Mouse (Mus musculus): ENCODE measurements at regions not wholly inside any gene's neighbourhood (a gene's known extent, or its start where the extent isn't known, plus 50 kb on each side); places are given as distances from the start of the nearest gene placed in this dataset.
A peak's percentile ranks its signal among the peaks of the same experiment; 100 is the strongest.

DNA sequence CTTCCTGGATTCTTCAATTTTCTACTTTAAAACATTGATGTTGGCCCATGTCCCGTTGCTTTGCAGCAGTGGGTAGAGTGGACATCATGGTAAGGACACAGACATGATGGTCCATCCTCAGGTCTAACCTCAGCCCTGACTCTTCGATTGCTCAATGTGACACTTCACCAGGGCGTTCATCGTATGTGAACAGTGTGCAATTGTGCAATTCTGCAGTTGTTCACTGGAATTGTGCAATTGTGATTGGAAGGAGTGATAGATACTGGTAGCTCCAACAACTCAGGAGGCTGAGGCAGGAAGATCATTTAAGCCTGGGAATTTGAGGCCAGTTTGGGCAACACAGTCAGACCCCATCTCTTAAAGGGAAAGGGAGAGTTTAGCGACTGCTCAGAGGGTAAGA lies 84.9 kb downstream of the Atp1a1 start:
- H3K9ac ChIP-seq (ENCODE audit: low read depth, low read length), result no peak overlapping the region
- peaks cover 32% of the 10 kb centered on the region for H3K4me1 ChIP-seq (replicated peaks; ENCODE audit: insufficient read depth, low read length)
- DNase-seq (ENCODE audit: low spot score) (no peak), ATAC-seq (replicated peaks; ENCODE audit: low FRiP score, low read depth) (no peak)
- H3K4me2 ChIP-seq (ENCODE audit: low read length), result no peak overlapping the region
- WGBS, result 85% methylated on average over 5 of the region's 5 CpGs
- no peaks in the 10 kb centered on the region for H3K9me3 ChIP-seq (replicated peaks; ENCODE audit: low read length)
- no peaks in the 10 kb centered on the region for H3K36me3 ChIP-seq (ENCODE audit: insufficient read depth, low read length)
- no peaks in the 10 kb centered on the region for H3K27me3 ChIP-seq (ENCODE audit: insufficient read depth, low read length)
- H3K27ac ChIP-seq, result peak overlapping the region; percentile 92
- no peak overlapping the region for H3K4me3 ChIP-seq (replicated peaks; ENCODE audit: low read depth, low read length)
- TF ChIP-seq CTCF (IDR thresholded peaks at IDR 0.05; ENCODE audit: low read depth), result no peak

DNA sequence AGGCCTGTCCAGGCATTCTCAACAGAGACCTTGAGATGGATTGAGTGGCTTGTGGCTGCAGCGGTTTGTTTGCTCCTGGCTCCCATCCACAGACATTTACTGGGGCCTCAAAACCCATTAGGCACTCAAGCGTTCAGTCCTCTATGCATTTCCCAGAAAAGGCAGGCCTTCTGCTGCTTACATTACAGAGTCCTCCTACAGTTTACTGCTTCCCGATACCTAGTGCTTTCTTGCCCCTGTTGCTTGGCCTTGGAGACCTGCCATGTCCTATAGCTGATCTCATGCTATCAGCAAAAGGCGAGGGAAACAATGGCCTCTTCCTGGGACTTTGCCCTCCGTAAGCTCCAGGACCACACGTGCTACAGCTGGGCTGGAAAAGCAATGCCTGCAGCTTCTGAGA lies 85.7 kb downstream of the Atp1a1 start:
- peak; percentile 48 for DNase-seq (ENCODE audit: low spot score)
- Histone ChIP-seq H3K4me1 (replicated peaks; ENCODE audit: insufficient read depth, low read length) (peaks cover 36% of the 10 kb centered on the region), H3K27ac (peak overlapping the region; percentile 92), H3K4me3 (replicated peaks; ENCODE audit: low read depth, low read length) (no peak overlapping the region), H3K9ac (ENCODE audit: low read depth, low read length) (no peak overlapping the region), H3K36me3 (ENCODE audit: insufficient read depth, low read length) (no peaks in the 10 kb centered on the region), H3K4me2 (ENCODE audit: low read length) (no peak overlapping the region), H3K9me3 (replicated peaks; ENCODE audit: low read length) (no peaks in the 10 kb centered on the region), H3K27me3 (ENCODE audit: insufficient read depth, low read length) (no peaks in the 10 kb centered on the region)
- no peak for TF ChIP-seq CTCF (IDR thresholded peaks at IDR 0.05; ENCODE audit: low read depth)
- WGBS, result 19% methylated on average over 6 of the region's 6 CpGs
- ATAC-seq (replicated peaks; ENCODE audit: low FRiP score, low read depth), result no peak

DNA sequence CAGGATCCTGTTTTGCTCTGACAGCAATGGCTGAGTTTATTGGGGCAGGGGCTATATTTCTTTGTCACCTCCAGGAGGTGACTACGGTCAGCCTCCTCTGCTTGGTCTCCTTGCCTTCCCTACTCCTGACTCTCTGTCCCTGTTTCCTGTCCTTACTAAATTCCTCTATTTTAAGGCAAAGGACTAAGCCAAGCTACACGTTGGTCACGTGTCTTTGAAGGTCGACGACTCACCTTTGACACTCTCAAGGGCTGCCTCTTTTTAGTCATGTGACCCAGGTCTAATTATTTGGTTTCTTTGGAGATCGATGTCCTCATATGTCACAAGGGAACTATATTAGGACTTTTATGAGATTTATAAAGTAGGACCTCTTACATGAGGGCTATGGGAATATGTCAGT lies 86.9 kb downstream of the Atp1a1 start:
- TF ChIP-seq CTCF (IDR thresholded peaks at IDR 0.05; ENCODE audit: low read depth), result no peak
- DNase-seq (ENCODE audit: low spot score) (no peak), ATAC-seq (replicated peaks; ENCODE audit: low FRiP score, low read depth) (no peak)
- Histone ChIP-seq H3K27ac (peak overlapping the region; percentile 92), H3K9me3 (replicated peaks; ENCODE audit: low read length) (no peaks in the 10 kb centered on the region), H3K4me3 (replicated peaks; ENCODE audit: low read depth, low read length) (no peak overlapping the region), H3K4me1 (replicated peaks; ENCODE audit: insufficient read depth, low read length) (peaks cover 39% of the 10 kb centered on the region), H3K4me2 (ENCODE audit: low read length) (no peak overlapping the region), H3K9ac (ENCODE audit: low read depth, low read length) (no peak overlapping the region), H3K36me3 (ENCODE audit: insufficient read depth, low read length) (no peaks in the 10 kb centered on the region), H3K27me3 (ENCODE audit: insufficient read depth, low read length) (no peaks in the 10 kb centered on the region)
- 65% methylated on average over 6 of the region's 6 CpGs for WGBS

DNA sequence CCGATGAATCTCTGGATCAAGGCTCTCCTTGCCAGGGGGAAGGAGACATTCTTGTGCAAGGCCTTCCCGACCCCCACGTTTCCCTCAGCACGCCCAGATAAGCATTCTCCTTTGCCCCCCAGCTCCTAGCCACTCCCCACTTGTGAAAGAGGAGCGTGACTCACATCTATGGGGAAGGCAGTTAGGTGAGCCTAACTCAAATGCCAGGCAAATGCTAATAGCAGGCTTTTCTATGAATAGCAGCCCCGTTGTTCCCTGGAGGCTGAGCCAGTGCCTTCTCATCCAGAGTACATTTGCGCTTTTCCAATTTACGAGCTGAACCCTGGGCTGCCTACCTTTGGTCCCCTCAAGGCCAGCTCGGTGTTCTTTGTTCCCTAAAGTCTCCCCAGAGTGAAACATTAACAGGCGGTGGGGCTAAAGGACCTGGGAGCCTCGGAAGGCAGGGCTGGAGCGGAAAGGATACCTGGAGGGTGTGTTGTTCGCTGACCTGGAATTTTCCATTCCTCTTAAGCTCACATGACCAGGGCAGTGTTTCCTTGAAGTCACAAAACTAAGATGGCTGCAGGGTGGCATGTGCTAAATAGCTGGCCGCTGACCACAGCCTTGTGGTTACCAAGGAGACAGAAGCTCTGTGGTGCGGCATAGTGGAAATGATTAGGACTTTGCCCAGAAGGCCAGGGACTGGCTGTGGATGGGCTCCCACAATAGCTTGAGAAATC lies 87.5 kb downstream of the Atp1a1 start:
- Histone ChIP-seq H3K4me2 (ENCODE audit: low read length) (no peak overlapping the region), H3K9me3 (replicated peaks; ENCODE audit: low read length) (no peaks in the 10 kb centered on the region), H3K4me3 (replicated peaks; ENCODE audit: low read depth, low read length) (no peak overlapping the region), H3K27me3 (ENCODE audit: insufficient read depth, low read length) (no peaks in the 10 kb centered on the region), H3K27ac (peak overlapping the region; percentile 92), H3K4me1 (replicated peaks; ENCODE audit: insufficient read depth, low read length) (peaks cover 39% of the 10 kb centered on the region), H3K36me3 (ENCODE audit: insufficient read depth, low read length) (no peaks in the 10 kb centered on the region), H3K9ac (ENCODE audit: low read depth, low read length) (0 out of 2 replicates have a peak overlapping the region, but pooled peaks have one; percentile 20)
- 37% methylated on average over 15 of the region's 15 CpGs for WGBS
- TF ChIP-seq CTCF (IDR thresholded peaks at IDR 0.05; ENCODE audit: low read depth), result no peak
- DNase-seq (ENCODE audit: low spot score) (peak; percentile 79), ATAC-seq (replicated peaks; ENCODE audit: low FRiP score, low read depth) (peak; percentile 87)

DNA sequence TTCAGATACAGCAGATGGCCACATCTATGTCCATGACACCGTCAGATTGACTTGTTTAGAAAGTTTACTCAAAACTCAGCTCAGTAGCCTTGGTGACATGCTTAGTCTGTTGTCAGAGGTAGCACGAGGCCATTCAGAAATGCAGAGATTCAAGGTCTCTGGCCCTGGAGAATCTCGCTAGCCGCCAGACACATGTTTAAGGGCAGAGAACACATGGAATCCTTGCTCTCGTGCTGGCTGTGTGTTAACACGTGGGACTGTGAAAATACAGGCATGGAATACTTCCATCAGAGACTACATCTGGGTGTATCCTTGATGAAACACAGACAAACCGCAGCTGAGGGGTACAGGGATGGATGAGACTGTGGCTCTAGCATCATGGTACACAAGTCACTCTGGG lies 88.9 kb downstream of the Atp1a1 start:
- Histone ChIP-seq H3K27ac (peak overlapping the region; percentile 92), H3K9ac (ENCODE audit: low read depth, low read length) (no peak overlapping the region), H3K4me2 (ENCODE audit: low read length) (no peak overlapping the region), H3K4me1 (replicated peaks; ENCODE audit: insufficient read depth, low read length) (peaks cover 33% of the 10 kb centered on the region), H3K27me3 (ENCODE audit: insufficient read depth, low read length) (no peaks in the 10 kb centered on the region), H3K4me3 (replicated peaks; ENCODE audit: low read depth, low read length) (no peak overlapping the region), H3K9me3 (replicated peaks; ENCODE audit: low read length) (no peaks in the 10 kb centered on the region), H3K36me3 (ENCODE audit: insufficient read depth, low read length) (no peaks in the 10 kb centered on the region)
- WGBS, result 92% methylated on average over 7 of the region's 7 CpGs
- ATAC-seq (replicated peaks; ENCODE audit: low FRiP score, low read depth) (no peak), DNase-seq (ENCODE audit: low spot score) (no peak)
- TF ChIP-seq CTCF (IDR thresholded peaks at IDR 0.05; ENCODE audit: low read depth), result no peak

DNA sequence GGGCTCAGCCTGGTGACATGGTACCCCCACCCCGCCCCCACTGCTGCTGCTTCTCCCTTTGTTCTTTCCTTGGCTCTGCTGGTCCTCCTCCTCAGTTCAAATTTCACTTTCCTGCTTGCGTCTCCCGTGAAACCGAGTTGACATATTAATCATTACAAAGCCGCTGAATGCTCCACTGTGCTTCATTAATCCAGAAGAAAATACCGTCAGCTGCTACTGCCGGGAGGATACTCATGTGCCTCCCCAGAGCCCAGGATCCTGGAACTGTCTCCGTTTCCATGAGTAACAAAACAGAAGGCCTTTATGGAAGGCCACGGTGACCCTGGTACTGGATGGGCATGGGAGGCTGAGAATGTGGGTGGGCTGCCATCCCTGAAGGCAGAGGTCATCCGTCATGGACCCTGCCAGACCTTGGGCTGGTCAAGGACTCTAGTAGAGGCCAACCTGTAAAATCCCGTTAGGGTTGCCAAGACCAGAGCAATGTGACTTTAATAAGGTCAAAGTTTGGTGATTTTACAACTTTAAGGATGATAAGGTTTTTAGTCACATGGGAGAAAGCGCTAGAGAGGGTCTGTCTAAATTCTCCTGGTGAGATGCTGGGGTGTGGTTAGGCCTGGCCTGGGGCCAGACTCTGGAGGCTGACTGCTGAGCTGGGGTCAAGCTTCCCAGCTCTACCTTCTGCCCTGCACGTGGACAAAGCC lies 90.7 kb downstream of the Atp1a1 start:
- Histone ChIP-seq H3K27ac (peak overlapping the region; percentile 92), H3K9ac (ENCODE audit: low read depth, low read length) (no peak overlapping the region), H3K4me2 (ENCODE audit: low read length) (0 out of 2 replicates have a peak overlapping the region, but pooled peaks have one; percentile 8), H3K27me3 (ENCODE audit: insufficient read depth, low read length) (no peaks in the 10 kb centered on the region), H3K4me3 (replicated peaks; ENCODE audit: low read depth, low read length) (no peak overlapping the region), H3K36me3 (ENCODE audit: insufficient read depth, low read length) (no peaks in the 10 kb centered on the region), H3K4me1 (replicated peaks; ENCODE audit: insufficient read depth, low read length) (peaks cover 21% of the 10 kb centered on the region), H3K9me3 (replicated peaks; ENCODE audit: low read length) (no peaks in the 10 kb centered on the region)
- peak; percentile 91 for DNase-seq (ENCODE audit: low spot score)
- TF ChIP-seq CTCF (IDR thresholded peaks at IDR 0.05; ENCODE audit: low read depth), result no peak
- WGBS, result 11% methylated on average over 13 of the region's 13 CpGs
- peak; percentile 67 for ATAC-seq (replicated peaks; ENCODE audit: low FRiP score, low read depth)
